In genomic region chr12:76643679-76644078, GRCm38 (mm10) we compare ENCODE assay signal across 20 mouse cellular contexts.
DNase-seq lines count a peak whose midpoint lies in the region; ATAC-seq lines count a peak whose summit lies in the region.
"Had no signal": no experiment of that assay in that cellular context is flagged by ENCODE, and none has a peak within 500 bp of the region (broad histone marks: within the 10 kb centered on the region; RNA-seq: fewer than 3 reads in every experiment).

No protein-coding gene starts in this region.

- WGBS in hindbrain, embryonic 15.5 days = 58% methylated on average over 8 of the region's 8 CpGs
- 62% methylated on average over 8 of the region's 8 CpGs for WGBS in neural tube, embryonic 13.5 days

- peak; percentile 30 to 64 for DNase-seq in layer of hippocampus, adult 18-20 months (ENCODE audit: low spot score in 2 of 2)
- DNase-seq in layer of hippocampus, postnatal 36 days = no peak
- peak; percentile 56 for DNase-seq in brain, adult 2 months (ENCODE audit: low read depth, low spot score)
- DNase-seq in thymus, postnatal 25 days = no peak
- no peak for DNase-seq in embryo, embryonic 11 days
- DNase-seq: adrenal gland, adult 8-10 months; cerebellum, adult 11 months; cerebellum, postnatal 14 days; heart, postnatal 14 days; kidney, adult 9 months; kidney, postnatal 25 days; lung, adult 2 months; thymus, postnatal 4 days had no signal

- no peaks in the 10 kb centered on the region for H3K27me3 ChIP-seq in hindbrain, embryonic 15.5 days
- H3K27me3 ChIP-seq in neural tube, embryonic 13.5 days = no peaks in the 10 kb centered on the region
- H3K27me3 ChIP-seq: forebrain, embryonic 15.5 days; heart, embryonic 12.5 days; intestine, embryonic 15.5 days had no signal

- 0 out of 2 replicates have a peak, but pooled peaks have one; percentile 37 for ATAC-seq in hindbrain, embryonic 15.5 days (ENCODE audit: low FRiP score, low read depth)
- ATAC-seq in neural tube, embryonic 13.5 days (ENCODE audit: low read depth) = 0 out of 2 replicates have a peak, but pooled peaks have one; percentile 29
- ATAC-seq: intestine, embryonic 15.5 days had no signal

- no peaks in the 10 kb centered on the region for H3K36me3 ChIP-seq in hindbrain, embryonic 15.5 days
- H3K36me3 ChIP-seq in neural tube, embryonic 13.5 days = no peaks in the 10 kb centered on the region
- H3K36me3 ChIP-seq: forebrain, embryonic 15.5 days; heart, embryonic 12.5 days; intestine, embryonic 15.5 days had no signal

- no peak overlapping the region; the same call in 1 of the 2 replicates for H3K9ac ChIP-seq in hindbrain, embryonic 15.5 days
- peak overlapping the region; percentile 2; the same call in 1 of the 2 replicates for H3K9ac ChIP-seq in neural tube, embryonic 13.5 days
- H3K9ac ChIP-seq: forebrain, embryonic 15.5 days; heart, embryonic 12.5 days; intestine, embryonic 15.5 days had no signal

- H3K4me1 ChIP-seq in hindbrain, embryonic 15.5 days (replicated peaks) = peaks cover 27% of the 10 kb centered on the region
- H3K4me1 ChIP-seq in neural tube, embryonic 13.5 days (replicated peaks) = peaks cover 32% of the 10 kb centered on the region

- H3K4me2 ChIP-seq in hindbrain, embryonic 15.5 days = no peak overlapping the region
- H3K4me2 ChIP-seq in neural tube, embryonic 13.5 days = no peak overlapping the region
- H3K4me2 ChIP-seq: forebrain, embryonic 15.5 days; heart, embryonic 12.5 days; intestine, embryonic 15.5 days; liver, embryonic 11.5 days had no signal

- H3K4me3 ChIP-seq in hindbrain, embryonic 15.5 days = no peak overlapping the region
- no peak overlapping the region for H3K4me3 ChIP-seq in neural tube, embryonic 13.5 days
- H3K4me3 ChIP-seq: forebrain, embryonic 15.5 days; heart, embryonic 12.5 days; intestine, embryonic 15.5 days; megakaryocyte, embryonic 14.5 days had no signal

- H3K27ac ChIP-seq in hindbrain, embryonic 15.5 days (replicated peaks) = peak overlapping the region; percentile 73
- peak overlapping the region; percentile 74 for H3K27ac ChIP-seq in neural tube, embryonic 13.5 days (replicated peaks)
- H3K27ac ChIP-seq: forebrain, embryonic 15.5 days; intestine, embryonic 15.5 days had no signal

- no peaks in the 10 kb centered on the region for H3K9me3 ChIP-seq in hindbrain, embryonic 15.5 days
- H3K9me3 ChIP-seq in neural tube, embryonic 13.5 days = no peaks in the 10 kb centered on the region
- H3K9me3 ChIP-seq: forebrain, embryonic 15.5 days; heart, embryonic 12.5 days; intestine, embryonic 15.5 days; megakaryocyte, embryonic 14.5 days had no signal

Comparison
In these comparisons a context has a peak if more than half of its experiments do, and no peak if none do; other contexts are left out.
1. DNase-seq: peak in layer of hippocampus, adult 18-20 months (2 of 2) and brain, adult 2 months (single experiment); none in layer of hippocampus, postnatal 36 days (0 of 2), thymus, postnatal 25 days (single experiment) and embryo, embryonic 11 days (single experiment).